Mouse (Mus musculus) G1E (cell line): ENCODE measurements at regions not wholly inside any gene's neighbourhood (a gene's known extent, or its start where the extent isn't known, plus 50 kb on each side); places are given as distances from the start of the nearest gene placed in this dataset.

Experiments used
- ATAC-seq: 2 replicates; pipeline ENCODE4 v1.8.0; 2016; ENCODE audit warnings: mild to moderate bottlenecking; ENCODE audit not compliant: insufficient number of reproducible peaks, poor library complexity, low FRiP score, severe bottlenecking; ENCODE audit errors: extremely low read depth
- DNase-seq: peaks from one replicate; pipeline ENCODE4 v3.0.0; 2012; ENCODE audit warnings: low spot score
- H3K27me3 ChIP-seq: 2 replicates; pipeline ENCODE4 v1.6.1; 2012; ENCODE audit warnings: mild to moderate bottlenecking, low read length, inconsistent platforms; ENCODE audit not compliant: insufficient read depth
- H3K36me3 ChIP-seq: replicated peaks from 2 replicates; pipeline ENCODE3; 2012; ENCODE audit warnings: mild to moderate bottlenecking, inconsistent platforms
- H3K4me1 ChIP-seq: 2 replicates; pipeline ENCODE4 v1.6.1; 2012; ENCODE audit warnings: low read depth, low read length, inconsistent platforms, mixed read lengths; ENCODE audit not compliant: insufficient read depth
- H3K4me3 ChIP-seq: 2 replicates; pipeline ENCODE4 v1.5.1; 2012; ENCODE audit warnings: low read depth, mild to moderate bottlenecking, inconsistent platforms, low read length, moderate library complexity, mixed read lengths
- H3K9me3 ChIP-seq: replicated peaks from 2 replicates; pipeline ENCODE4 v1.6.1; 2012; ENCODE audit warnings: inconsistent platforms
- CTCF ChIP-seq: IDR thresholded peaks from 2 replicates; pipeline ENCODE4 v1.5.1; 2012; ENCODE audit warnings: low read depth, low read length, inconsistent platforms, mixed read lengths
- GATA1 ChIP-seq: IDR thresholded peaks from 2 replicates; pipeline ENCODE4 v1.6.1; 2012; ENCODE audit warnings: borderline replicate concordance, low read length, inconsistent platforms, mixed read lengths
- GATA2 ChIP-seq: IDR thresholded peaks from 2 replicates; pipeline ENCODE4 v1.6.1; 2012; ENCODE audit warnings: low read depth, low read length, inconsistent platforms, borderline replicate concordance
- POLR2AphosphoS5 ChIP-seq: IDR thresholded peaks from 2 replicates; pipeline ENCODE4 v1.6.1; 2012; ENCODE audit warnings: low read depth, low read length, inconsistent platforms; ENCODE audit not compliant: insufficient replicate concordance
- TAL1 ChIP-seq: conservative IDR thresholded peaks from 2 replicates; pipeline ENCODE4 v1.6.1; 2012; ENCODE audit warnings: low read depth, low read length, inconsistent platforms, mixed read lengths

DNA sequence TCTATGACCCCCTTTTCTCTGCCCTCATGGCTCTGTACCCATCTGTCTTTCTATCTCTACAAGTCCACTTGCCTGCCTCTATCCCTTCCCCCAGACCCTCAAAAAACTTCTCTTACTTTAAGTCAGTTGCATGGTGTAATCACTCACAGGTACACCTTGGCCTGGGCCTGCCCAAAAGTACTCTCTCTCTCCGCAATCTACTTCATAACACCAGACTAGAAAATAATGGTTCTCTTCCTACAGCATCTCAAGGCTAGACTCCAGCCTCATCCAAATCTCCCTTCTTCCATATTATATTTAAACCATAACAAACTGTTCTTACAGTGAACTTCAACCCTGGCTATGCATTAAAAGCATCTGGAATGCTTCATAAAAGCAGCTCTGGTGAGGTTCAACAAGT lies 254.2 kb downstream of the Rps29 start:
- no peaks in the 10 kb centered on the region for H3K36me3 ChIP-seq
- no peaks in the 10 kb centered on the region for H3K27me3 ChIP-seq
- H3K4me3 ChIP-seq = no peak overlapping the region
- TF ChIP-seq POLR2AphosphoS5 = no peak
- TF ChIP-seq GATA2 = no peak
- no peak for TF ChIP-seq GATA1
- no peak for TF ChIP-seq CTCF
- TF ChIP-seq TAL1 = no peak
- no peak for DNase-seq
- ATAC-seq = no peak
- H3K9me3 ChIP-seq = no peaks in the 10 kb centered on the region
- H3K4me1 ChIP-seq = no peaks in the 10 kb centered on the region

DNA sequence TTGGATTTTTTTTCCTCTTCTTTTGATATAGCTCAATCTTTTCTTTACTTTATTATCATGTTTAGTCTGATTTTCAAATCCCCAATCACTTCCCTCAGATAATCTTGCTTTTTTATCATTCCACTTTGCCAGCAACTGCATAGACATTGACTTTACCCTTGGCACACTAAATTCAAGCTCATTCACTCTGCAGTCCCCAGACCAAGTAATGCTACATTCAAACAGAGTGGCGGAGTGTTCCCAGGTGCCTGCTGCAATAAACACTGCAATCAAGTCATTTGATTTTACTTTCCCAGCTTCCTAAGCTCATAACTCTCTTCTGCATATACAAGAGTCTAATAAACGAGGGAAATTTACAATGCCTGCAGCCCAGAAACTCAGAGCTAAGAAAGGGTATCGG lies 269.8 kb downstream of the Rps29 start:
- H3K9me3 ChIP-seq = no peaks in the 10 kb centered on the region
- no peaks in the 10 kb centered on the region for H3K27me3 ChIP-seq
- H3K4me3 ChIP-seq = no peak overlapping the region
- H3K4me1 ChIP-seq = no peaks in the 10 kb centered on the region
- no peak for ATAC-seq
- H3K36me3 ChIP-seq = no peaks in the 10 kb centered on the region
- TF ChIP-seq CTCF = no peak
- no peak for TF ChIP-seq POLR2AphosphoS5
- no peak for TF ChIP-seq GATA2
- TF ChIP-seq TAL1 = no peak
- TF ChIP-seq GATA1 = no peak
- no peak for DNase-seq

DNA sequence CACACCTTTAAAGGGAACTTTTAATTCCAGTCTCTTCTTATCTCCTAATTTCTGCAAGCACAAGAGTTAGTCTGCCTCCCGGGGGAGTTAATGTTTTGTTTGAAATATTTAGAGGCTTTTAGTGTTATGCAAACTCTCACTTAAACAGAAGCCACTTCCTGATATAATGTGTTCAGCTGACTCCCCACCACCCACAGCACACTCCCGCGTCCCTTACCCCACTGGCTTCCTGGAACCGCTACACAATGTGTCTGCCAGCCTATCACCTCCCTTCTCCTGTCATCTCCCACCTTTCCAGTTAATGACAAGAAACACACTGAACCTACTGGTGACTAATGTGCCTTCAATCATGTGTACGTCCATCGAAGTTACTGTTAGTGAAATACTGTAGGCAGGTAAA lies 276.5 kb downstream of the Rps29 start:
- H3K27me3 ChIP-seq = no peaks in the 10 kb centered on the region
- no peak for DNase-seq
- H3K4me3 ChIP-seq = no peak overlapping the region
- no peak for TF ChIP-seq GATA1
- no peaks in the 10 kb centered on the region for H3K4me1 ChIP-seq
- peaks cover 2% of the 10 kb centered on the region; the same call in 1 of the 2 replicates for H3K9me3 ChIP-seq
- H3K36me3 ChIP-seq = no peaks in the 10 kb centered on the region
- no peak for ATAC-seq

DNA sequence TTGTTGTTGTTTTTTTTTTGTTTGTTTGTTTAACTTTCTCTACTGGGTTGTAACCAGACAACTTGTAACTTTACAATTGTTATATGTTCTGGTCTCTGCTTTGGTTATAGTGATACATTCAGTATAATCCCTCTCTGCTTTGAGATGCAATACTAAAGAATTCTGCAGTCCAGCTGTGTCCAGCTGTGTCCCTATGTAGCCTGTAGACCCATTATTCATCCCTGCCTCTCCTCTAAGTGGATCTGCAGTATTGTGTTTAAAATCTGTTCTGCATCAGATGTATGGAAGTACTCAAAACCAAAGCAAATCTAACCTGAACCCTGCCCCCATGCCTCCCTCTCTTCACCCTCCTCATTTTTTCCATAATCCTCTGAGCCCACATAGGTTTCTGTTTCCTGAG lies 279.6 kb downstream of the Rps29 start:
- H3K36me3 ChIP-seq = no peaks in the 10 kb centered on the region
- DNase-seq = no peak
- H3K27me3 ChIP-seq = no peaks in the 10 kb centered on the region
- no peak for ATAC-seq
- H3K4me1 ChIP-seq = no peaks in the 10 kb centered on the region
- H3K9me3 ChIP-seq = peaks cover 5% of the 10 kb centered on the region
- TF ChIP-seq CTCF (no peak), GATA2 (no peak), TAL1 (no peak), GATA1 (no peak), POLR2AphosphoS5 (no peak)
- H3K4me3 ChIP-seq = no peak overlapping the region

DNA sequence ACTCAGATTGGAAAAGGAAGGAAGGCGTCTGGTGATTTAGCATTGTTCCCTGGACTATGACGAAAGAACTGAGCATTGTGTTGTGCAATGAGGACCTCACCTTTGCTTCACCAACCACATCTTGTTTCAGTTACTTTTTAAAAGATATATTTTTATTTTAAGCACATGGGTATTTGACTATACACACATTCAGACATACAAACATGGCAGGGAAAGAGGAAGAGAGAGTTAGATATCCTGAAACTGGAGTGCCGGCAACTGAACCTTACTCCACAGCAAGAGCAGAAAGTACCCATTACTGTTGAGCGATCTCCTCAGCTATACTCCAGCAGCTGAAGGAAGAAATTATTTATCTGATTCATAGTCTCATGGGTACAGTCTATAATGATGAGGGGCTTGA lies 287.7 kb downstream of the Rps29 start:
- Histone ChIP-seq H3K4me1 (no peaks in the 10 kb centered on the region), H3K27me3 (no peaks in the 10 kb centered on the region), H3K36me3 (no peaks in the 10 kb centered on the region), H3K4me3 (no peak overlapping the region), H3K9me3 (peaks cover 3% of the 10 kb centered on the region)
- ATAC-seq = no peak
- DNase-seq = no peak
- no peak for TF ChIP-seq GATA1
- TF ChIP-seq GATA2 = no peak
- no peak for TF ChIP-seq POLR2AphosphoS5
- TF ChIP-seq CTCF = no peak
- no peak for TF ChIP-seq TAL1

DNA sequence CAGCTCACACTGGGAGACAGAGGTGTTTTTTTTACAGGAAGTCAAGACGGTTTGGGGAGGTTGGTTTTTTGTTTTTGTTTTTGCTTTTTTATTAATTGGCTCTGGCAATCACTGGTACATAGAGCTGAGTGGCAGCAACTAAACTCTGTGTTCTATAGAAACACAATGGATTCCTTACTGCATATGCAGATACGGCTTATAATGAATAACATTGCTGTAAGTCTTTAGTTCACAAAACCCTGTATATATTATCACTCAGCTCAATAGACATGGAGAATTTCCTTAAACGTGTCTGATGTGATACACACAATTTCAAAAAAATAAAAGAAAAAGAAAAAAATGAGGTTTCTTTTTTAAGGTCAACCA lies 296.0 kb downstream of the Rps29 start:
- H3K27me3 ChIP-seq = no peaks in the 10 kb centered on the region
- H3K9me3 ChIP-seq = peaks cover 3% of the 10 kb centered on the region; the same call in 1 of the 2 replicates
- H3K4me1 ChIP-seq = no peaks in the 10 kb centered on the region
- no peak overlapping the region for H3K4me3 ChIP-seq
- TF ChIP-seq GATA2 = no peak
- ATAC-seq = no peak
- no peaks in the 10 kb centered on the region for H3K36me3 ChIP-seq
- no peak for DNase-seq

DNA sequence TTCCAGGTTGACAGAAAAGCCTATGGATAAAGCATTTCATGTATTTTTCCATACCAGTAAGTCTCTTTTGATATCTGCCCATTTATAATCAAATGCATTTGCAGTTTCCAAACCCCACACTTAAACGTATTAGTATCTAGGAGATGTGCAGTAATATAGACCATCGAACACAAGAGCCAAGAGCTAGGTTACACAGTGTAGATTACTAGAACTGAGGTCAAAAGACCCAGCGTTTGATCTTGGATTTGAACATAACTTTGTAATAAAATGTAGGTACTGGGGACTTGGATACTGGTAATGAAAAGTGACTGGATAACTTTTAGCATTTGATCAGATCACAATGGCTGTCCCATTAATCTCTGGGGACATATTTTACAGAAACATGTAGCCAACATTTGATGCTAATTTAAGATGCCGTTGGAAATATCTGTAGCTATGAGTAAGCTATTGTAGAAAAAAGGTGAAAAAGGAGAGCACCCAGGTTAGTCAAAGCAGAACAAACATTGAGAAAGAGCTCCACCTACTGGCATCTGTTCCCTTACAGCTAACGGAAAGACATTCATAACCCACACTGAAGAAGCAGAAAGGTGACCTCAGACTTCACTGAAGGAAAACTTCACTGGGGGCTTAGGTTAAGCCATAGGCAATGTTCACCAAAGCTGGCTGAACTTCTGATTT lies 296.5 kb downstream of the Rps29 start:
- DNase-seq (no peak), ATAC-seq (no peak; the same call in 1 of the 2 replicates)

More for the DNA sequence above, 296.5 kb downstream of the Rps29 start:
- no peaks in the 10 kb centered on the region for H3K36me3 ChIP-seq
- TF ChIP-seq CTCF = no peak
- no peak for TF ChIP-seq GATA1
- no peak for TF ChIP-seq POLR2AphosphoS5
- no peak for TF ChIP-seq GATA2
- no peak for TF ChIP-seq TAL1
- peaks cover 3% of the 10 kb centered on the region; the same call in 1 of the 2 replicates for H3K9me3 ChIP-seq
- no peak overlapping the region for H3K4me3 ChIP-seq
- H3K4me1 ChIP-seq = no peaks in the 10 kb centered on the region
- no peaks in the 10 kb centered on the region for H3K27me3 ChIP-seq
